ENCODE assay signal across 15 mouse cellular contexts in the genomic region with DNA sequence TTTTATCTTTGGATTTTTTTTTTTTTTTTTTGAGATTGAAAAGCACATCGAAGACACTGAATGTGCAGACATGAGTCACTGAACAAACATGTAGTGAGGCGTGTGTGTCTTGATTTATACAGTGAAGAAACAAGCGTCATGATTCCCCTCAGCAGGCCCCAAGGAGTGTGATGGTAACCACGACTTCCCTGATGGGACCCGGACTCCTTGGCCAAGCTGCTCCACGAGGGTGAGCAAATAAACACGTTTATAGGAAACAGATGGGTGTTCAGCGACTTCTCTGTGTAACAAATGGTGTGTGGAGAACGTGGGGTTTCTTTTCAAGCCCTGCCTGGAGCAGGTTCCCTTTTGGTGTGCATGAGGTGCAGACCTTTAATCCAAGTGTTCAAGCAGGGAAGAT.
"Had no signal": no experiment of that assay in that cellular context is flagged by ENCODE, and none has a peak within 500 bp of the region (broad histone marks: within the 10 kb centered on the region; RNA-seq: fewer than 3 reads in every experiment).

No protein-coding gene starts in this region.

- H3K9me3 ChIP-seq: kidney, embryonic 15.5 days; limb, embryonic 12.5 days; liver, embryonic 13.5 days; lung, embryonic 15.5 days; midbrain, embryonic 10.5 days; neural tube, embryonic 15.5 days had no signal

- H3K9ac ChIP-seq: kidney, embryonic 15.5 days; limb, embryonic 12.5 days; liver, embryonic 13.5 days; liver, postnatal 0 days; lung, embryonic 15.5 days; neural tube, embryonic 15.5 days had no signal

- H3K4me2 ChIP-seq: kidney, embryonic 15.5 days; limb, embryonic 12.5 days; liver, embryonic 13.5 days; lung, embryonic 15.5 days; neural tube, embryonic 15.5 days had no signal

- DNase-seq: kidney, postnatal 14 days; liver; liver, embryonic 13.5 days; liver, postnatal 0 days; midbrain, embryonic 14.5 days; right cerebral cortex, adult 18-20 months; right cerebral cortex, postnatal 25 days; thymus, postnatal 36 days had no signal

- ATAC-seq: liver, postnatal 0 days had no signal

- H3K36me3 ChIP-seq: kidney, embryonic 15.5 days; limb, embryonic 12.5 days; liver, embryonic 13.5 days; lung, embryonic 15.5 days; midbrain, embryonic 10.5 days; neural tube, embryonic 15.5 days had no signal

- H3K27ac ChIP-seq: kidney, embryonic 15.5 days; left cerebral cortex, adult 2 months; limb, embryonic 12.5 days; liver, embryonic 13.5 days; lung, embryonic 15.5 days; midbrain, embryonic 10.5 days; neural tube, embryonic 15.5 days had no signal

- H3K4me1 ChIP-seq: kidney, embryonic 15.5 days; liver, embryonic 13.5 days; lung, embryonic 15.5 days; neural tube, embryonic 15.5 days had no signal

- H3K27me3 ChIP-seq: kidney, embryonic 15.5 days; limb, embryonic 12.5 days; liver, embryonic 13.5 days; lung, embryonic 15.5 days; neural tube, embryonic 15.5 days had no signal

- H3K4me3 ChIP-seq: kidney, embryonic 15.5 days; left cerebral cortex, adult 2 months; limb, embryonic 12.5 days; liver, embryonic 13.5 days; lung, embryonic 15.5 days; midbrain, embryonic 10.5 days; myocyte; neural tube, embryonic 15.5 days had no signal
